Mouse (Mus musculus) CD4-positive, CD25-positive, alpha-beta regulatory T cell, adult 4 months (primary cell): ENCODE data around the gene Cldn11. TPM values are rescaled to one million over a fixed set of nuclear protein-coding genes. Genes with fewer than 3 reads are reported as not detected.

ENCODE experiments used
- ATAC-seq: one replicate; pipeline ENCODE4 v1.8.0; 2017
- polyA plus RNA-seq, 2 experiments: library from polyadenylated mRNA; unstranded; fragments of 100-300 nt; shearing (Covaris generic); gene quantifications; one replicate each; pipeline ENCODE4 v1.2.1; 2017

The Cldn11 gene
- polyA plus RNA-seq, 2 experiments from 2014 or later, result not detected

- no peak for ATAC-seq
Observed at GRCm38 (mm10) chr3:31161336-31161735, 11.6 kb downstream of the Cldn11 start.

- ATAC-seq, result no peak
Observed at GRCm38 (mm10) chr3:31162860-31163259, 13.1 kb downstream of the Cldn11 start.

DNA sequence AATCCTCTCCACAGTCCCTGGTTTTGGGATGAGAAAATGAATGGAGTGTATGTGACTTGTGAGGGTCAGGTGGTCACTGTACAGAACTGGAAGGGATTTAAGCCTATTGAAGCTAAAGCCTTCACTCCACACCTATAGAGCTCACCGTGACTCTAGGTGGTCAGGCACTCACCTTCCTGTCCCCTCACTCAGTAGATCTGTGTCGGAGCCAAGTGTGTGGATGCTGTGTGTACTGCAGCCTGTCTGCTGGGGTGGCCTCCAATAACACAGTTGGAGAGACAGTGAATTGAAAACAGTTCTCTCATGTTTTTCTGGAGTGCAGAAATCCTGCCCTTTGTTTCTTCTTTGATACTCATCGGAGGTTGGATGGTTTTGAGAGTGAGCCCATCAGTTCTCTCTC is 16.1 kb downstream of the Cldn11 start:
- ATAC-seq, result no peak

- no peak for ATAC-seq
Observed at GRCm38 (mm10) chr3:31166365-31166871, 16.7 kb downstream of the Cldn11 start.

DNA sequence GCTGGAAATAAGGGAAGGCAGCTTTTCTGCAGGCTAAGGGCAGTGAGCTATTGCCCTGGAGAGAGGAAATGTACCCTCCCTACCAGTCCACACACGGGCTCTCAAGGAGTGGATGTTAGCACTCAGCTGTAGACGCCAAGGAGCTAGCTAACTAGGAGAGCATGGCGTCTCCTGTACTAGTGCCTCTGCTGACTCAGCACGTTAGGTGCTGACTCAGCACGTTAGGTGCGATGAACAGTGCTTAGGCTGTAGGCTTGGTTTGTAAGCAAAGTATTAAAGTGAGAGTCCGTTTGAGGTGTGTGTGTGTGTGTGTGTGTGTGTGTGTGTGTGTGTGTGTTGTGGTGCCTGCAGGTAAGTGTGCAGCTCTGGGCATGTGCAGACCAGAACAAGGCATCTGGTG is 40.6 kb downstream of the Cldn11 start:
- ATAC-seq, result no peak

DNA sequence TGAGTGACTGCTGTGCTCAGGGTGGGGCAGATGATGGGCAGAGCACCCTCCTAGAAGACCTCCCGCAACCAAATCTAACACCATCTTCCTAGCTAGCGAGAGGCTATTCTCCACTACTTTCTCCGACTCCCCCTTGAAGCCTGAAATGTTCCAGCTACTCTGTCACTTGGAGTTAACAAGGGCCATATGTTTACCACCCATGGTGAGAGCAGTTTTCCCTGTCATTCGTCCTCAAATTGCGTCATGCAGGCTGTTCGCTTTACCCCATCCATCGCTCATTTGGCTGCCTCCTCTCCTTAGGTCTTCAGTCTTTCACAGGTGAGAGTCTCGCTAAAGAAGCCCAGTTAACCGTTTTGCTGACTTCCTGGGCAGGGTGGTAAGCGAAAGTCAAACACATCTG is 41.7 kb downstream of the Cldn11 start:
- no peak for ATAC-seq

GRCm38 (mm10) chr3:31199162-31199877 is 49.6 kb downstream of the Cldn11 start:
- ATAC-seq, result no peak

- ATAC-seq, result no peak
Observed at GRCm38 (mm10) chr3:31203947-31204346, 54.2 kb downstream of the Cldn11 start.

- no peak for ATAC-seq
Observed at GRCm38 (mm10) chr3:31205167-31205566, 55.4 kb downstream of the Cldn11 start.

DNA sequence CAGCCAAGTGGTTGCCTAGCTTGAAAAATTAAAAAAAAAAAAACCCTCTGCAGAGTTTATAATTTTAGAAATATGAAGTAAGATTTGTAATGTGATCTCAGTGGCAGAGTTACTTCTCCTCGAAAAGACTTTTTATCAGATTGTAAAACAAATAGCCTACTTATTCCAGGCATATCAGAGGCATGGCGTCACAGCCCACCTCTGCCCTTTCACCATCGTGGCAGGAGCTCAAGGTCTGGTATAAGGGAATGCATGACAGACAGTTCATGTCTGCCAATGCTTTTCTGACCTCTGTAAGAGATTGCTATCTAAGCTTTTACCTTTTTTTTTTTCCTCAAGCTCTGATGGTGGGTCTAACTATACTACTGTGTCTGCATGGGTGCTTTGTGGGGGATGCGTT is 58.3 kb downstream of the Cldn11 start:
- no peak for ATAC-seq

DNA sequence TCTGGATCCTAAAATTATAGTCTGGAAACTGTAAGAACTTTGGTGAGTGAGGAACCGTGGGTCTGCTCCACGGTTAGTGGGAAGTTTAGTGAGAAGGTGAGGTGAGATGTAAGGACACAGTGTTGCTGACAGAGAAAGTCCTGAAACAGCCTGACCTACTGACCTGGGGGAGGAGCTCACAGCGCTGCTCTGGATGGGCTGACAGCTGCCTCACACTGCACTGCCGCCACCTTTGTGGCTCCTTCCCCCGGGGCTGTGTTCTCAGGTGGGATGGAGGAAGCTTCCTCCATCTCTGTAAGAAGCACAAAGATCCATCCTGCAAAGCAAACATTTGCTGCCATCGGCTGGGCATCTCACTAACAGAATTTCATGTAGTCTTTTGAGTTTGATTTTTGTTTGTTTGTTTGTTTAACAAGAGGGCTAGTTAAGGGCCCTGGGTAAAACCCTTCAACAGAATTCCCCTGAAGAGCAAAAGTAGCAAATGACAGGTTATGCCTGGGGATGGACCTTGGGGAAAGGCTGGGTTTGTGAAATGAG is 58.8 kb downstream of the Cldn11 start:
- no peak for ATAC-seq

DNA sequence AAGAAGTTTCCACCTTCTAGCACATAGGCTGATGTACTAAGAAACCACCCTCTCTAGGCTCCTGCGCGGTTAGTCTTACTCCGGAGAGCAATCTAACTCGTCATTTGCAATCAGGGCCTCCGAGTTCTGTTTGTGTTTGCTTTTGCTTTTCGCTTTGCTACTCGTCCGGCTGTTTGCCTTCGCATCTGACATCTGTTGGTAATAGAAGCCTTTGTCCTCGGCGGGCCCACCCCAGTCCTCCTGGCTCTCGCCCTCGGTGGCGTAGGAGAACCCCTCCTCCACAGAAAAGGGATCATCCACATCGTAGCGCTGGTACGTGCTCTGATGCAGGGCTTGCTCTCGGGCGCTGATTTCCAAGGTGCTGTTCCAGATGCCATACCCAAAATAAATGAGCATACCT is 59.3 kb downstream of the Cldn11 start:
- no peak for ATAC-seq

GRCm38 (mm10) chr3:31212205-31213038 is 62.7 kb downstream of the Cldn11 start:
- no peak for ATAC-seq

DNA sequence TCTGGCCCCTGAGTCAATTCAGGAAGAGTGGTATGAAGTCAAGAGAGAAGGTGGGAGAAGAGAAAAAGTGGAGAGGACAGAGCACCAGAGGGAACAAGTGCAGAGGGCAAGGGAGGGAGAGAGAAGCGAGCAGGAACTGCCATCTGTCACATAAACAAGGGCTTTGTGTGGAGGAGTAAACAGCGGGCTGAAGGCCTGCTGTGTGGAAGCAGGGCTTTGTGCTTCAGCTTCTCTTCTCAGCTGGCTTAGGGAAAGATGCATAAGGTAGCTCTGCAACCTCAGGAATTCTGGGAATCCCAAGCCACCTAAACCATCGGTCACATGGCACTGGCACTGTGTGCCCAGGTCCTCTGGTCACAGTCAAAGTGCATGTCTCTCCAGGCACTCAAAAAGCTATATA is 64.1 kb downstream of the Cldn11 start:
- no peak for ATAC-seq

Other genes with a start within 250 kb of the Cldn11 start
- gene Phc3, start 180.5 kb upstream of the Cldn11 start, polyA plus RNA-seq, result 10 to 100 TPM; 50.6 to 58.6 TPM
- gene Prkci, start 154.2 kb upstream of the Cldn11 start, polyA plus RNA-seq, result 1 to 10 TPM; 1.4 to 2.8 TPM
- 10 to 100 TPM; 60.4 to 66.0 TPM for gene Skil, start 54.9 kb upstream of the Cldn11 start, polyA plus RNA-seq
- gene Slc7a14, start 160.5 kb downstream of the Cldn11 start, polyA plus RNA-seq, result not detected